Mouse (Mus musculus): ENCODE results near the gene H2-Eb2. TPM values are rescaled to one million over a fixed set of nuclear protein-coding genes. Genes with fewer than 3 reads are reported as not detected.

Gene H2-Eb2
- not detected in 2 replicates for polyA plus RNA-seq (2015; fragmentation: Nextera tagmentation; extraction: Ambion mirVana)

- Histone ChIP-seq H3K27me3 (replicated peaks) (no peaks in the 10 kb centered on the region), H3K36me3 (no peaks in the 10 kb centered on the region), H3K4me2 (replicated peaks) (no peak within 1 kb of the TSS), H3K27ac (no peak within 1 kb of the TSS), H3K4me3 (replicated peaks) (no peak within 1 kb of the TSS), H3K9me3 (no peaks in the 10 kb centered on the region), H3K9ac (no peak within 1 kb of the TSS), H3K4me1 (replicated peaks) (no peaks in the 10 kb centered on the region)
- ATAC-seq = no peak
- 55% methylated on average over 4 of the region's 4 CpGs for WGBS
Observed at GRCm38 (mm10) chr17:34325436-34325835, at the start of gene H2-Eb2. H2-Eb2 (plus strand) TSS chr17:34325665.

- no peak overlapping the region for H3K4me3 ChIP-seq (replicated peaks)
- H3K27me3 ChIP-seq (replicated peaks) = no peaks in the 10 kb centered on the region; the same call in 1 of the 2 replicates
- H3K9me3 ChIP-seq = no peaks in the 10 kb centered on the region
- no peak overlapping the region for H3K4me2 ChIP-seq (replicated peaks)
- no peaks in the 10 kb centered on the region for H3K4me1 ChIP-seq (replicated peaks)
- 87% methylated on average over 1 of the region's 1 CpGs for WGBS
- no peak overlapping the region for H3K27ac ChIP-seq
- ATAC-seq = no peak
- H3K9ac ChIP-seq = no peak overlapping the region
- no peaks in the 10 kb centered on the region for H3K36me3 ChIP-seq
Observed at GRCm38 (mm10) chr17:34280499-34281038, 44.9 kb upstream of the H2-Eb2 start.

GRCm38 (mm10) chr17:34281836-34282235, 43.6 kb upstream of the H2-Eb2 start:
- no peak overlapping the region for H3K4me2 ChIP-seq (replicated peaks)
- H3K36me3 ChIP-seq = no peaks in the 10 kb centered on the region
- H3K27ac ChIP-seq = no peak overlapping the region
- H3K4me3 ChIP-seq (replicated peaks) = no peak overlapping the region
- H3K9ac ChIP-seq = no peak overlapping the region
- 63% methylated on average over 1 of the region's 1 CpGs for WGBS
- no peak for ATAC-seq
- H3K27me3 ChIP-seq (replicated peaks) = no peaks in the 10 kb centered on the region; the same call in 1 of the 2 replicates
- no peaks in the 10 kb centered on the region for H3K9me3 ChIP-seq
- no peaks in the 10 kb centered on the region for H3K4me1 ChIP-seq (replicated peaks)

- H3K4me2 ChIP-seq (replicated peaks) = no peak overlapping the region
- no peaks in the 10 kb centered on the region for H3K9me3 ChIP-seq
- H3K27ac ChIP-seq = no peak overlapping the region
- 66% methylated on average over 4 of the region's 4 CpGs for WGBS
- no peaks in the 10 kb centered on the region; the same call in 1 of the 2 replicates for H3K27me3 ChIP-seq (replicated peaks)
- H3K36me3 ChIP-seq = no peaks in the 10 kb centered on the region
- no peak overlapping the region for H3K9ac ChIP-seq
- H3K4me3 ChIP-seq (replicated peaks) = no peak overlapping the region
- no peak for ATAC-seq
- no peaks in the 10 kb centered on the region for H3K4me1 ChIP-seq (replicated peaks)
Observed at GRCm38 (mm10) chr17:34285371-34285770, 40.1 kb upstream of the H2-Eb2 start.

GRCm38 (mm10) chr17:34285848-34286247, 39.6 kb upstream of the H2-Eb2 start:
- Histone ChIP-seq H3K4me2 (replicated peaks) (no peak overlapping the region), H3K9ac (no peak overlapping the region), H3K27ac (no peak overlapping the region), H3K27me3 (replicated peaks) (no peaks in the 10 kb centered on the region; the same call in 1 of the 2 replicates), H3K36me3 (no peaks in the 10 kb centered on the region), H3K4me3 (replicated peaks) (no peak overlapping the region), H3K9me3 (no peaks in the 10 kb centered on the region), H3K4me1 (replicated peaks) (no peaks in the 10 kb centered on the region)
- WGBS = 34% methylated on average over 4 of the region's 4 CpGs
- no peak for ATAC-seq

- H3K4me3 ChIP-seq (replicated peaks) = no peak overlapping the region
- H3K36me3 ChIP-seq = no peaks in the 10 kb centered on the region
- H3K27me3 ChIP-seq (replicated peaks) = no peaks in the 10 kb centered on the region
- no peak overlapping the region for H3K4me2 ChIP-seq (replicated peaks)
- no peak overlapping the region for H3K9ac ChIP-seq
- H3K27ac ChIP-seq = no peak overlapping the region
- H3K9me3 ChIP-seq = no peaks in the 10 kb centered on the region
- H3K4me1 ChIP-seq (replicated peaks) = no peaks in the 10 kb centered on the region
- no peak for ATAC-seq
- WGBS = 75% methylated on average over 5 of the region's 5 CpGs
Observed at GRCm38 (mm10) chr17:34286501-34286900, 39.0 kb upstream of the H2-Eb2 start.

- H3K9ac ChIP-seq = no peak overlapping the region
- H3K36me3 ChIP-seq = no peaks in the 10 kb centered on the region
- no peak for ATAC-seq
- no peaks in the 10 kb centered on the region for H3K27me3 ChIP-seq (replicated peaks)
- H3K27ac ChIP-seq = no peak overlapping the region
- WGBS = 67% methylated on average over 6 of the region's 6 CpGs
- H3K4me1 ChIP-seq (replicated peaks) = no peaks in the 10 kb centered on the region
- no peaks in the 10 kb centered on the region for H3K9me3 ChIP-seq
- H3K4me2 ChIP-seq (replicated peaks) = no peak overlapping the region
- H3K4me3 ChIP-seq (replicated peaks) = no peak overlapping the region
Observed at GRCm38 (mm10) chr17:34286999-34287398, 38.5 kb upstream of the H2-Eb2 start.

- Histone ChIP-seq H3K27me3 (replicated peaks) (no peaks in the 10 kb centered on the region), H3K9me3 (no peaks in the 10 kb centered on the region), H3K4me2 (replicated peaks) (no peak within 1 kb of the TSS), H3K9ac (no peak within 1 kb of the TSS), H3K36me3 (no peaks in the 10 kb centered on the region), H3K27ac (no peak within 1 kb of the TSS), H3K4me3 (replicated peaks) (no peak within 1 kb of the TSS), H3K4me1 (replicated peaks) (no peaks in the 10 kb centered on the region)
- peak; percentile 77 for ATAC-seq
- 15% methylated on average over 8 of the region's 8 CpGs for WGBS
Observed at GRCm38 (mm10) chr17:34287648-34288047, 37.8 kb upstream of the H2-Eb2 start, which contains the start of gene H2-Aa. H2-Aa (minus strand) TSS chr17:34287823.

GRCm38 (mm10) chr17:34288131-34288530, 37.3 kb upstream of the H2-Eb2 start:
- H3K4me2 ChIP-seq (replicated peaks) = no peak overlapping the region
- no peaks in the 10 kb centered on the region for H3K36me3 ChIP-seq
- H3K4me1 ChIP-seq (replicated peaks) = no peaks in the 10 kb centered on the region
- H3K27me3 ChIP-seq (replicated peaks) = no peaks in the 10 kb centered on the region
- no peak overlapping the region for H3K27ac ChIP-seq
- no peak overlapping the region for H3K4me3 ChIP-seq (replicated peaks)
- 71% methylated on average over 3 of the region's 3 CpGs for WGBS
- H3K9ac ChIP-seq = no peak overlapping the region
- no peak for ATAC-seq
- H3K9me3 ChIP-seq = no peaks in the 10 kb centered on the region

- 15% methylated on average over 8 of the region's 8 CpGs for WGBS
- Histone ChIP-seq H3K27ac (no peak overlapping the region), H3K36me3 (no peaks in the 10 kb centered on the region), H3K9ac (no peak overlapping the region), H3K4me2 (replicated peaks) (no peak overlapping the region), H3K4me1 (replicated peaks) (no peaks in the 10 kb centered on the region), H3K9me3 (no peaks in the 10 kb centered on the region), H3K27me3 (replicated peaks) (no peaks in the 10 kb centered on the region), H3K4me3 (replicated peaks) (no peak overlapping the region)
- ATAC-seq = peak; percentile 82; the same call in 1 of the 2 replicates
Observed at GRCm38 (mm10) chr17:34291609-34292008, 33.9 kb upstream of the H2-Eb2 start.

GRCm38 (mm10) chr17:34292570-34292969, 32.9 kb upstream of the H2-Eb2 start:
- H3K9me3 ChIP-seq = no peaks in the 10 kb centered on the region
- H3K27me3 ChIP-seq (replicated peaks) = no peaks in the 10 kb centered on the region
- H3K27ac ChIP-seq = no peak overlapping the region
- H3K4me1 ChIP-seq (replicated peaks) = no peaks in the 10 kb centered on the region
- no peak overlapping the region for H3K9ac ChIP-seq
- no peak overlapping the region for H3K4me3 ChIP-seq (replicated peaks)
- ATAC-seq = no peak
- no peaks in the 10 kb centered on the region for H3K36me3 ChIP-seq
- 92% methylated on average over 4 of the region's 4 CpGs for WGBS
- no peak overlapping the region for H3K4me2 ChIP-seq (replicated peaks)

- H3K9ac ChIP-seq = no peak overlapping the region
- no peak for ATAC-seq
- no peaks in the 10 kb centered on the region for H3K4me1 ChIP-seq (replicated peaks)
- H3K36me3 ChIP-seq = no peaks in the 10 kb centered on the region
- no peaks in the 10 kb centered on the region for H3K9me3 ChIP-seq
- no peaks in the 10 kb centered on the region for H3K27me3 ChIP-seq (replicated peaks)
- no peak overlapping the region for H3K4me2 ChIP-seq (replicated peaks)
- H3K4me3 ChIP-seq (replicated peaks) = no peak overlapping the region
- H3K27ac ChIP-seq = no peak overlapping the region
- 45% methylated on average over 2 of the region's 2 CpGs for WGBS
Observed at GRCm38 (mm10) chr17:34293533-34293932, 31.9 kb upstream of the H2-Eb2 start.

- Histone ChIP-seq H3K9ac (no peak overlapping the region), H3K4me3 (replicated peaks) (no peak overlapping the region), H3K4me1 (replicated peaks) (no peaks in the 10 kb centered on the region), H3K27ac (no peak overlapping the region), H3K27me3 (replicated peaks) (no peaks in the 10 kb centered on the region), H3K4me2 (replicated peaks) (no peak overlapping the region), H3K36me3 (no peaks in the 10 kb centered on the region), H3K9me3 (no peaks in the 10 kb centered on the region)
- ATAC-seq = no peak
- 56% methylated on average over 4 of the region's 4 CpGs for WGBS
Observed at GRCm38 (mm10) chr17:34294249-34294648, 31.2 kb upstream of the H2-Eb2 start.

Data from intestine, embryonic 15.5 days (tissue).